Mouse (Mus musculus): ENCODE results near the gene Paxx.

- TF ChIP-seq EP300 (IDR thresholded peaks at IDR 0.05; ENCODE audit: low read depth) (no peak), CTCF (IDR thresholded peaks at IDR 0.05; ENCODE audit: low read depth) (no peak)
Observed at GRCm38 (mm10) chr2:25429435-25430180, 31.3 kb downstream of the Paxx start.

Measured in liver, embryonic 14.5 days (tissue).